Mouse (Mus musculus) heart, postnatal 14 days (tissue): ENCODE measurements around the gene Apol6. TPM values are rescaled to one million over a fixed set of nuclear protein-coding genes. Genes with fewer than 3 reads are reported as not detected.

Experiments used
- DNase-seq, 2 experiments: peaks; one replicate each; pipeline ENCODE4 v3.0.0; 2021 to 2022
- intact Hi-C: fragments of 180-260 bp; cut with DNase I; formaldehyde crosslinking; loops from one replicate; pipeline ENCODE4 v1.15.1; 2025
- total RNA-seq, 2 experiments: library from RNA; stranded (reverse); gene quantifications; 2 replicates each; pipeline ENCODE4 v1.2.3; 2021

The Apol6 gene
- total RNA-seq, 2 experiments from 2014 or later = 0.66 to 2.5 TPM

GRCm38 (mm10) chr15:77097358-77097757 is 52.8 kb downstream of the Apol6 start:
- no peak for DNase-seq
- intact Hi-C loops = no loop called here

DNA sequence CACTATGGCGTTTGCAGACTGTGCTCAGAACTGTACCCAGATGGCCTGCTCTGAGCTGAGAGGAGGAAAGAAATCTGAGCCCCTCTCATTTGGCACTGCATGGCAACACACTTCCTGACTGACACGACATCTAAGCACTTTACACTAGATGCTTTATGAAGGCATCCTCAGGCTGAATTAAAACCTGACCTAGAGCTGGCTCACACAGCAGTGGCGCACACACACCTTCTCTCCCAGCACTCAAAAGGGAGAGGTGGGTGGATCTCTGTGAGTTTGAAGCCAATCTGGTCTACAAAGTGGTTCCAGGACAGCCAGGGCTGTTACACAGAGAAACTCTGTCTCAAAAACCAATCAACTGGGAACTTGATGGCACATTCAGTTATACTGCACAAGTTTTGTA is 55.2 kb downstream of the Apol6 start:
- intact Hi-C loops = no loop called here
- DNase-seq = no peak

- intact Hi-C loops = no loop called here
- DNase-seq = no peak
These were observed 58.2 kb downstream of the Apol6 start for GRCm38 (mm10) chr15:77102685-77103084.

- intact Hi-C loops = loop anchor here (5.0 kb wide), 1 partner anchor 113 kb away; no protein-coding TSS in a partner anchor
- DNase-seq = no peak
These were observed 60.0 kb downstream of the Apol6 start for GRCm38 (mm10) chr15:77104349-77105158.

- no peak for DNase-seq
- intact Hi-C loops = loop anchor here (5.0 kb wide), 1 partner anchor 112 kb away; no protein-coding TSS in a partner anchor
These were observed 60.7 kb downstream of the Apol6 start for GRCm38 (mm10) chr15:77105273-77105672.

Other genes with a start within 250 kb of the Apol6 start
- 10 to 100 TPM; 12.5 to 14.1 TPM for gene Zfp251, start 173.3 kb upstream of the Apol6 start, total RNA-seq
- gene Zfp7, start 165.5 kb upstream of the Apol6 start, total RNA-seq = 1 to 10 TPM; 1.7 to 2.0 TPM
- not detected for gene Gm49527, start 165.4 kb upstream of the Apol6 start, total RNA-seq
- gene Zfp647, start 119.3 kb upstream of the Apol6 start, total RNA-seq = 1 to 10 TPM; 2.7 to 3.5 TPM
- gene 1110038F14Rik, start 96.2 kb upstream of the Apol6 start, total RNA-seq = 10 to 100 TPM; 18.4 to 20.5 TPM
- gene Mb, start 5.9 kb downstream of the Apol6 start, total RNA-seq = over 10,000 TPM; 12,884 to 13,789 TPM